Mouse (Mus musculus): ENCODE measurements around the gene Drc1. TPM values are rescaled to one million over a fixed set of nuclear protein-coding genes. Genes with fewer than 3 reads are reported as not detected.

Drc1 gene
- total RNA-seq (2021), result 10 to 100 TPM; 17.4 to 20.1 TPM

DNA sequence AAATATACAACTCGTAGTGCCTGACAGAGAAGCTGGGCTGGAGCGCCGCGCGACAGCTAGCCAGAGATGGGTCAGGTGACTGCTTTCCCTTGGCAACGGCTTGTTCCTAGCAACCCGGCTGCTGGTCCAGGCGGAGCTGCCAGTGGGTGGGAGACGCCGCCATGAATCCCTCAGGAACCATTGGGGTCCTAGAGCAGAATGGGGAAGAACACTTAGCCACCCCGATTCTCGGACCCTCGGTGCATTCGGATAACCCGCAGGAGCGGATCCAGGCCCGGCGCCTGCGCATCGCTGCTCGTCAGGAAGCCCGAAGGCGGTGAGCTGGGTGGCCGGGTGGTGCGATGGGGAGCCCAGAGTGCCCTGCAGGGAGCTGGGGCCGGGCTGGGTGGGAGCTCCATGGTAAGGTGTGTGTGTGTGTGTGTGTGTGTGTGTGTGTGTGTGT is at the start of gene Drc1:
Gene Drc1 (plus strand): TSS at position 98 of the 442 bp plus-strand sequence.
- intact Hi-C loops (cut with DNase I), result no loop called here
- peak; percentile 67 to 77 for DNase-seq (ENCODE audit: extremely low spot score in 1 of 2, low spot score in 2 of 2)

DNA sequence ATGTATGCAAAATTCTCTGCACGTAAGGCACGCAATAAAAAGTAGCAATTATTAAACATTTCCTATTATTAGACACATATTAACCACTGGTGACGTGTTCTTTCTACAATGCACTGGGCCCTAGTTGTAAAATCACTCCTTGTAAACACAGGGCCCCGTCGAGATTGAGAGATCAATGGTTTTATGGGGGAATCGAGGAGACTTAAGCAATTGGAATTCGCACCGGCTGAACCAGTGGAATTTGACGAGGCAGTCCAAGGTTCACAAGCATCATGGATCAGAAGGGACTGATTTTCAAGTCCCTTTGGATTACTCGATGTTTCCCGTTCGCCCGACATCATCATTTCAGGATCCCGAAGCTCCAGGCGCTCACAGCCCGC is 49.3 kb upstream of the Drc1 start:
- DNase-seq (ENCODE audit: extremely low spot score in 1 of 2, low spot score in 2 of 2), result peak in 1 of 2 experiments; percentile 4
- intact Hi-C loops (cut with DNase I), result no loop called here

DNA sequence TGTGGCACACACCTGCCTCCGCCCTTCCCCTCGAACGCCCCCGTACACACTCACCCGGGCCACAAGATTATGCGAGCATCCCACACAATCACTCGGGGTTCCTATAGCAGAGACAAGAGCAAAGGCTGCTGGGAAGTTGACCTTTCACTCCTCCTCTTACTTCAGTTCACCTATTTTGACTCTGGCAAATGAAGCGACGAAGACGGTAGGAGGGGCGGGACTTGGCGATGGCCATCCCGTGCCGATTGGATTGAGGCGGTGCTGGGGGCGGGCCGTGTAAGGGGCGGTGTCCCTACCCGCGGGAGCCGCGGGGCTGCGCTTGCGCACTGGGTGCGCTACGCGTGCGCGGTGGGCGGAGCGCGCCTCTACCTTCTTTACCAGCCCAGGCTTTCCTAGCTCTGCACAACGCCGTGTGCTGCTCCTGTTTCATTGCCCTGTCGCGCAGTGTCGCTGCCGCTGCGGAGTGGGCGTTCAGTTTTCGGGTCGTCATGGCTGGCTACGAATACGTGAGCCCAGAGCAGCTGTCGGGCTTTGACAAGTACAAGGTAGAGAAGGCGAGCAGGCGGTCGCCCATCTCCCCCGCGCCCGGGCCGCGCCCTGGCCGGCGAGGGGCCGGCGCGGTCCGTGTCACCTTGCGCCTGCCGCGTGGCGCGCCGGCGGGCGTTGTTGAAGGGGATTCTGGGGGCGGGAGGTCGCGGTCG is 48.8 kb upstream of the Drc1 start, which contains the start of gene Selenoi:
Gene Selenoi (plus strand): TSS at position 311 of the 701 bp plus-strand sequence.
- DNase-seq (ENCODE audit: extremely low spot score in 1 of 2, low spot score in 2 of 2), result peak; percentile 98 to 99
- intact Hi-C loops (cut with DNase I), result no loop called here

DNA sequence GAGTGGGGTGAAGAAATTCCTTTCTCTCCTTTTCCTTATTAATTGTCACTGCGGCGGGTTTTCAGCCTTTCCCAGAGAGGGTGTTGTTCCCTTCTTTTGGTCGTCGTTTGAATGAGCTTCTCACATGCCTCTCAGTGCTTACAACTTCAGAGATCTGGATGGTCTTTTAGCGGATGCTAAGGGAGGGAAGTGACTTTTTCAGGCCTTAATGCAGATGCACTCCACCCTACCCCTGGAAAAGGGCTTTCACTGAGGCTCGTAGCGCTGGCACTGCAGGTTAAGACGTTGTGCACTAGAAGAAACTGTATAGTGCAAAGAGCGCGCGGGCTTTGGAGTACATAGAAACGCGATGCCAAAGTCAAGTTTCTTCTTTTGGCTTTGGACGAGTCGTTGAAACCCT is 48.1 kb upstream of the Drc1 start:
- DNase-seq (ENCODE audit: extremely low spot score in 1 of 2, low spot score in 2 of 2), result no peak
- intact Hi-C loops (cut with DNase I), result no loop called here

DNA sequence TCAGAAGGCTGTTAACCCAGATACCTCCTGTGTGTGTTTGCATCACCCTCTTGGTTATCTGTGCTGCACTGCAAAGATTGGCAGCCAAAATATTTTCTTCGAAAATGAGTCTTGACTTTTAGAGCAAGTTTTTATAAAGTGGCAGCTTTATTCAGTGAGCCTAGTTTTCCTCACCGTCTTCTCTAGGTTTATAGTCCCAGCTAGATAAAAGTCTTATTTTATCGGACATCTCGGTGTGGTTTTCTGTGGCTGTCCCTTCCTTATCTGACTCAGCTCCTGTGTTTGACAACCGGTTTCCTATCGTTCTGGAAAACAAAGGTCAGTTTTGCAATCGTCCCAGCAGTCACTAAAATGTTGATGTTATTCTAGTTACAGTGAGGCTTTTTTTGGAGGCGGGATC is 47.2 kb upstream of the Drc1 start:
- intact Hi-C loops (cut with DNase I), result no loop called here

DNA sequence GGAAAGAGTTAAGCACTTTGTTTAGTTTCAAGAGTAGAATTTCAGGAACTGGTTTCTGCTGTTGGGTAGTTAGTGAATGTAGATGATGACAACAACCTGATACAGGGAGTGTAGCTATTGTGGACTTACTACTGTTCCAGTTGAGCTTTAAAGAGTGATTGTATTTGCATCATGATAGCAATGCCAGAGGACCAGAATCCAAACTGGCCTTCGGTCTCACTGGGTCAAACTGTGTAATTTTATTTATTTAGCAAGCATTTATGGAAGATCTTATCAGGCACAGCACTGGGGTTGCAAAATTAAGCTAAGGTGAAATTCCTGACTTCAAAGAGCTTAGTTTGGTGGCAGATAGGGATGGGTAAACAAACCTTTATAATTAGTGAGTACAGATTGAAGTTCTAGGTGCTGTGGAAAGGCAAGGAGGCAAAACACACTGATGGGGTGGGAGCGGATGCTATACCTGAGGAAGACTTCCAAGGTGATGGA is 45.5 kb upstream of the Drc1 start:
- no peak for DNase-seq (ENCODE audit: extremely low spot score in 1 of 2, low spot score in 2 of 2)
- intact Hi-C loops (cut with DNase I), result no loop called here

More for the DNA sequence above, 47.2 kb upstream of the Drc1 start:
- DNase-seq (ENCODE audit: extremely low spot score in 1 of 2, low spot score in 2 of 2), result no peak

DNA sequence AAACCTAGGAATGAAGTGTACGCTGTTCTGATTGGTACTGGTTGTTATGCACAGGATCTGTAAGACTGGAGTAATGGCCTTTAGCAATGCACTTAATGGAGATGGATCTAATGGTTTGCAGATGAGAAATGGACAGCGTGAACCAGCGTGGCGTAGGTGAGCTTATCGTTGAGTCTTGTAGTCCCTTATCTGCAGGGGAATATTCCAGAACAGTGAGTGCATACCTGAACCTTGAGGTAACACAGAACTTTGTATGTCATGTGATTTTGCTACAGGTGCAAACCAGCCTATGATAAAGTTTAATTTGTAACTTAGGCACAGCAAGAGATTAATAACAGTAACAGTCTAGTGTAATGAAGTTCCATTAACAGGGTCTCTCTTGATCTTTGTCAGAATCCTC is 42.7 kb upstream of the Drc1 start:
- no peak for DNase-seq (ENCODE audit: extremely low spot score in 1 of 2, low spot score in 2 of 2)
- intact Hi-C loops (cut with DNase I), result no loop called here

DNA sequence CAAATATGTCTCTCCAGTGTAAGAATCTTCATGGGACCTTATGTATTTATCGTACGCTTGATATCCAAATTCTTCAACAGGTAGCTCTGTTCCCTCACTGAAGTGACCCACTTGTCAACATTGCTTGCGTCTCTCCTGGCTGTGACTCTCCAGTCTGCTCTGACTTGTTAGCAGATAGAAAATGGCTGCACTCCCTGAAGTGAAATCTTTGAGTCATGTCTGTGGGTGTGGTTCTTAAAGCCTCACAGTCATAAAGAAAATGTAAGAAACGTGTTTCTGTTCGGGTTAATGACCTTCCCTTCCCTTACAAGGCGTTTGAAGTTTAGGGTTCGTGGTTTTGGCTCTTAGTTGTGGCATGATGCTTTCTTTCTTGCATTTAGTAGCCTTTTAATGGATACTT is 40.6 kb upstream of the Drc1 start:
- DNase-seq (ENCODE audit: extremely low spot score in 1 of 2, low spot score in 2 of 2), result no peak
- intact Hi-C loops (cut with DNase I), result no loop called here

DNA sequence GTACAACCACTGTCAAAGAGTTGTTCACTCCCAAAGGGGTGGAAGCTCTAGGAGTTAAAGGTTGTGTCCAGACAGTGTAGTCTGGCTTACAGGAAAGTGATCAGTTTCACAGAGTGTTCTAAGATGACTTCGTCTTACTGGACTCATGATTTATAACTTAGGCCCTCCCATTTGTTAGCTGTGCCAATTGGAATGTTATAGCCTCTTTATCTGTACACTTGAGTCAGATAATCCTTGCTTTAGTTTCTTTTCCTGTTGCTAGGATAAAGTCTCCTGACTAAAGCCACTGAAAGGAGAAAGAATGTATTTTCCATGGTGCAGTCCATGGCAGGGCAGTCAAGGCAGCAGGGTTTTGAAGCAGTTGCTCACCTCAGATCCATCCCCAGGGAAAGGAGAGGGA is 38.8 kb upstream of the Drc1 start:
- DNase-seq (ENCODE audit: extremely low spot score in 1 of 2, low spot score in 2 of 2), result no peak
- intact Hi-C loops (cut with DNase I), result no loop called here

DNA sequence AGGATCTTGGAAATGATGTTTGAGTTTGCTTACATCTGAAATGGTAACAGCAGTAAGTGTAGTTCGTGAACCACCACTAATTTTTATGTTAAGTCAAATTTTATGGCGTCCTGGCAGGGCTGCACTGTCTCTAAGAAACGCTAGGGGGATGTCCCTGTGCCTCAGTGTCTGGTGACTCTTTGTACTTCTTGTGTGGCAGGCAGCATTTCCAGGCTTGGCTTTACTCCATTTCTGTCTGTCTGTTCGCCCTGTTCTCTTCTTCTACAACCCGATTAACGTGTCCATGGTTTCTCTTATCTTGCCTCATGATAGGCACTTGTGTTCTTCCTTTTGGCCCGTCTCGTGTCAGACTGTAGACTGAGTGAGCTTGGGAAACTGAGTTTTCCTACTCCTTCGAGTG is 37.4 kb upstream of the Drc1 start:
- no peak for DNase-seq (ENCODE audit: extremely low spot score in 1 of 2, low spot score in 2 of 2)
- intact Hi-C loops (cut with DNase I), result no loop called here

DNA sequence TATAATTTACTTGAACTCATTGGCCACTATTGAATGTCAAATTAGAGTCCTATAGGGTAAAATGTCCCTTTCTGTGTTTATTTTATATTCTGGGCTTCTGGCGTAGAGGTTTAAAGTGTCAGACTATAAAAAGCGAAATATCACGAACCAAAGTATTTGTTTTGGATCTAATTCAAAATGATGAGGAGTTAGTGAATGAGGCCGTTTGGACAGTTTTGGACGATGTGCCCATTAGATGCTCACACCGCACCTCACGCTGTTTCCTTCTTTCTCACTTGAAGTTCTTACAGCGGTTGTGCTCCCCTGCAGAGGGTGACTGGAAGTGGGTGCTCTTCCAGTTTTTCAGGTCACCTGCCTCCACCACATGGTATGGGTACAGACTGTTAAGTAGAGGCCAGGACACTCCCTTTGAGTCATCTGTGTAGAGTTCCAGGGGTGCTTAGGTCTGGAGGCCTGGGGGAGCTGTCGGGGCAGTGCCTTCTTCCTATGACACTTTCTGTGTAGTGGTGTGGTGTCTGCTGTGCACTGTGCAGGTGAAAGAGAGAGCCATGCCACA is 35.2 kb upstream of the Drc1 start:
- intact Hi-C loops (cut with DNase I), result no loop called here
- no peak for DNase-seq (ENCODE audit: extremely low spot score in 1 of 2, low spot score in 2 of 2)

DNA sequence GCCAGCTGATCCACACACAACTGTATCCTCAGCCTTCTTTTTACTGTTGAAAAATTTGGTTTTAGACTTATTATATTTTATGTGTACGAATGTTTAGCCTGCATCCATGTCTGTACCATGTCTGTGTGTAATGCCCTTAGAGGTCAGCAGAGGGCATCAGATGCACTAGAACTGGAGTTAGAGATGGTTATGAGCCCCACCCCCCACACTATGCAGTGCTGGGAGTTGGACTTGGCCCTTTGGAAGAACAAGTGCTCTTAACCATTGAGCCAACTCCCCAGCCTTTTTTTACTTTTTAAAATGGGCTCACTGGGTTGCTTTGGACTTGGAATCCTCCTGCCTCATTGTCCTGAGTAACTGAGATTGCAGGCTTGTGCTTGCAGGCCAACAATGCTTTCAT is 33.5 kb upstream of the Drc1 start:
- intact Hi-C loops (cut with DNase I), result no loop called here
- no peak for DNase-seq (ENCODE audit: extremely low spot score in 1 of 2, low spot score in 2 of 2)

DNA sequence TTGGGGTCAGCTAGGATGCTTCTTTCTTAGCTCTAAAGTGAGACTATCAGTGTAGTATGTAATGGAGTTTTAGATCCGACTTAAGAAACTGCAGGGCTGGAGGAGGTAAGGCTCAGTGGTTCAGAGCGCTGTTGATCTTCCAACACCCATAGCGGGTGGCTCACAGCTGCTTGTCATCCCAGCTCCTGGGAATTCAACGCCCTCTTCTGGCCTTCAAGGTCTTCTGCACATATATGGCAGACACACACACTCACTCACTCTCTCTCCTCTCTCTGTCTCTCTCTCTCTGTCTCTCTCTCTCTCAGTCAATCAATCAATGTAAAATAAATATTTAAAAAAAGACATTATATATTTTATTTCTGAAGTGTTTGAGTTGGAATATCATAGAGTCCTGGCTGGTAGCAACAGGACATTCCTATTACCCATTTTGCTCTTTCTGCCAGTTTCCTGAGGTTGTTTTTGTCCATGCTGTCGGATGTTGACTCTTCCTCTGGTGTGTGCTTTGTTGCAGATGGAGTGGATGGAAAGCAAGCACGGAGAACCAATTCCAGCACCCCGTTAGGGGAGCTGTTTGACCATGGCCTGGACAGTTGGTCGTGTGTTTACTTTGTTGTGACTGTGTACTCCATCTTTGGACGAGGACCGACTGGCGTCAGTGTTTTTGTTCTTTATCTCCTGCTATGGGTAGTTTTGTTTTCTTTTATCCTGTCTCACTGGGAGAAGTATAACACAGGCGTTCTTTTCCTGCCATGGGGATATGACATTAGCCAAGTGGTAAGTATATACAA is 25.4 kb upstream of the Drc1 start:
- intact Hi-C loops (cut with DNase I), result no loop called here
- DNase-seq (ENCODE audit: extremely low spot score in 1 of 2, low spot score in 2 of 2), result no peak

DNA sequence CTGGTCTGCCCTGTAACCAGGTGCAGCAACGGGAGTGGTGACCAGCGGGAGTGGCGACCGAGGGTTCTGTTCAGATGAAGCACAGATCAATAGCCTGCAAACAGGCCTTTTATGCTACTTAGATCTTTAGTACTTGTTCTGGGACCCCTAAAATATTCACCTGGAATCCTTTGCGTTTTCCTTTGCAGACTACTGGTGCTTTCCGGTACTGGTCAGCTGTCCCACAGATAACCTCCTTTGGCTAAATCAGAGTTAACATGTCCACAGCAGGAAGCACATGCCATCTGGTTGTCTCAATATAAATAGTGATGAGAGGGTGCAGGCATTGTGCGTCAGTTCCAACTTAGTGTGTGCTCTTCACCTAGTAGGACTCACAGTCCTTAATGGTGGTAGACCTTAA is 22.4 kb upstream of the Drc1 start:
- DNase-seq (ENCODE audit: extremely low spot score in 1 of 2, low spot score in 2 of 2), result no peak
- intact Hi-C loops (cut with DNase I), result no loop called here

DNA sequence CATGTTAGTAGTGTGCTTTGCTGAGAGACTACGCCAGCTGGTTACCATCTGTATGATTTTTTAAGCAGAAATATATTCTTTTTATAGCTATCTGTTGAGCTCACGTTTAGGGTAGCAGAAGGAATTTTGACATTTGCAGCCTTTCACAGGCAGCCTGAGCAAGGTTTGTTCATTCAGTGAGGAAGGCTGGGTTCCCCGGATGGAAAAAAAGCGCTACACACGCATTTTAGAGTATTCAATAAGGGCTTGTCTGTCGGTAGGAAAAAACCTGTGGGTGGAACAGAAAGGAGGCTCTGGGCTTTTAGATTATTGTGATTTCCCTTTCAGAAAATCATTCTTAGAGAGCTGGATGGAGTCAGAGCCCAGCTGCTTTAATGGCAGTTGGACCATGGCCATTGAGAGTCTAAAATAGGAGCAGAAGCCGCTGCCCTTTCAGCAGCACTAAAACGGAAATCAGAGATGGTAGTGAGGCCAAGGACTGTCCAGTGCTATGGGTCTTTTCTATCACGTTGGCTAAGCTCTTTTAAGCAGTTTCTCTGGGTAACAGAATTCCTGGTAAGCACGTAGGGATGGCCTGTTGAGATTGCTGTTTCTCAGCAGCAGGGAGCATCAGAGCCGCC is 10.5 kb upstream of the Drc1 start:
- peak; percentile 31 to 78 for DNase-seq (ENCODE audit: extremely low spot score in 1 of 2, low spot score in 2 of 2)
- intact Hi-C loops (cut with DNase I), result no loop called here

DNA sequence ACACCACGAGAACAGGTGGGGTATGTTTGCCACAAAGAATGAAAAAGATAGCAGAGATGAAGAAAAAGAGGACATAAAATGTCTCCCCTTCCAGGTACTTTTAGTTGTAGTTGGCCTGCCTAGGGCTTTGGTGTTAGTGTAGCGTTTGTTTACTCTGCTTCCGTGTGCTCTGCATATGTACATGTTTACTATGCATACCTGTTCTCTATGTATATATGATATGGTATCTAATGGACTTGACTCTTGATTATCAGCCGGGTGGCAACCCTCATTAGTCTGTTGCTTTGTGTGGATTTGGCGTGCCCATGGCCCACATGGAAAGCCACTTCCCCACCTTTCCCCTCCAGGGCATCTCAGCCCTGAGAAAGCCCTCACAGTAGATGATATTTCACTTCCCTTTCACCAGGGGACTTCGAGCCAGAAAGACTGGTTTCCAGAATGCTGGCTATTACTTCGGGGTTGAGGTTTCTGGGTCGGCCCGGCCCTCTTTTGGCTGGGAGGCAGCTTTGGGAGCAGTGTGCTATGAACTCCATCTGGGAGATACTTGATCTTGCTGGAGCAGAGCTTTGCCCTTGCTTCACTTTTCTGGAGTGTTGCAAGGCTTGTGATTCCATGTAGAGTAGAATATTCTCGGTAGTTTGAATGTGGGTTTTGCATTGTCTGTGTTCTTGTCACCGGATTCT is 9.4 kb upstream of the Drc1 start:
- intact Hi-C loops (cut with DNase I), result no loop called here
- DNase-seq (ENCODE audit: extremely low spot score in 1 of 2, low spot score in 2 of 2), result no peak

DNA sequence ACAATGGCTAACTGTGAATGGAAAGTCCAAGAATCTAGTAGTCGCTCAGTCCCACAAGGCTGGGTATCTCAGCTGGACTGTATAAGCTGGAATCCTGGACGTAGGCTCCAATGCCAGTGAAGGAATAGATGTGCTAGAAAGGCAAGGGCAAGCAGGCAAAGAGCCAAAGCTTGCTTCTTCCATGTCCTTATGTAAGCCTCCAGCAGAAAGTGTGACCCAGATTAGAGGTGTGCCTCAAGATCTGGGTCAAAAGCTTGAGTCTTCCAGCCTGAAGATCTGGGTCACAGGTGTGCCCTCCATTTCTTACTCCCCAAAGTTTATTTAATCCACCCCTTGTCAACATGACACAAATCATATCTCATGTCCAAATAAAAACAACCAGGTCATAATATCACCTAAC is 4.8 kb upstream of the Drc1 start:
- DNase-seq (ENCODE audit: extremely low spot score in 1 of 2, low spot score in 2 of 2), result no peak
- intact Hi-C loops (cut with DNase I), result no loop called here

DNA sequence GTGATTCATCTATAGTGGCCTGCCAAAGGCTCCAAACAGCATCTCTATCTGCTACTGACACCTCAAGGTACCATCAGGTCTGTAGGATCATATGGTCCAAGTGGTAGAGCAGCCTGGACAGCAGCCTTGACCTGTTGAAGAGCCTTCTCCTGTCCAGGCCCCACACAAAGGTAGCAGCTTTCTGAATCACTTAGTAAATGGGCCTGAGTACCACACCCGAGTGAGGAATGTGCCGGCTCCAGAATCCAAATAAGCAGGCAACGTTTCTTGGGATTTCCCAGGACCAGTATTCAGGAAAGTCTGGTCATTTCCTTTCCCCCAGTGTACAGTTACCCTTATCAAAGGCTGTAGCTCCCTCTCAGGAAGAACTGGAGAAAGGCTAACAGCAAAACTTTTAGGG is 2.2 kb upstream of the Drc1 start:
- intact Hi-C loops (cut with DNase I), result no loop called here
- DNase-seq (ENCODE audit: extremely low spot score in 1 of 2, low spot score in 2 of 2), result no peak

DNA sequence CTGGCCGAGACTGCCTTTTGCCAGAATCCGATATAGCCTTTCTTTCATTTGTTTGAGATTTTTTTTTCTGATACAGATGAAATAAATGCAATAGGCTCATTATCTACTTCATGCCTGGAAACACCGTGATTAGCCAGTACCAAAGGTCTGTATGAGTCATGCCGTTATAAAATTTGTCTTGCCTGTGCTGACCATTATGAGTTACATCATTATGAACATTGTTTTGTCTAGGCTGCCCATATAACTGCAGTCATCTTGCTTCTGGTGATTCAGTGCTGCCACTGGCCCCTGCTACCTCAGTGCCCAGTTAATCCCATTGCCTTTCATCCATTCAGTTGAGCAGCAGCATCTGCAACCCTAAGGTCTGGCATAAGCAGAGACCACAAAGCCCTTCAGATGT is 1.7 kb upstream of the Drc1 start:
- DNase-seq (ENCODE audit: extremely low spot score in 1 of 2, low spot score in 2 of 2), result no peak
- intact Hi-C loops (cut with DNase I), result no loop called here
